ENCODE assay signal across 14 mouse cellular contexts in the genomic region with DNA sequence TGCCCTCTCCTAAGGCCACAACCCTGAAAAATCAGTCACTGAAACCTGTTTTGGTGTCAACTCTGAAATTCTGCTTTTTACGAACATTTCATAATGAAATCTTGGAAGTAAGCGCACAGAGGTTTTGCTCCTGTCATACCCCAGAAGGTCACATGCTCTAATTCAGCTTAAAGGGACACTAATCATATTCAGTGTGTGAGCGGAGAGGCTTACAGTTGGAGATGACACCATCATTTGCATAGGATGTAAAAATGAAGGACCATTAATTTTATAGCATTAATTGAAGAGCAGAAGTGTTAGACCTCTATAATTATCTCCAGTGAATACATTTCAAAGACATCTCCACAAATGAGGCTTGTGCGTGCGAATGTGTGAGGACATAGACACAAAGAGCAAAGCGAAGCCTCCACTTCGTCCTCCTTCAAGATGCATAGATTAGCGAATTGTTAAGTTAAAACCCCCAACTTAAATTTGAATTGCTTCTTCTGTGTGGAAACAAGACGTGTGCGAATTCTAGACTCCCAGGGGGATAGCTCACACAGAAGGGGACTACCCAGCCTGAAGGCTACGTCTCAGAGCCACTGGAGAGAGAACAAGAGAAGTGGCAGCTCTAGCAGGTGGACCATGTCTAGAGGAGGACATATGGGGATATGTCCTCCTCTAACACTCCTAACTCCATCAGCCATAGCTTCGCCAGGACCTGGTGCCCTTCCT.
"Had no signal": no experiment of that assay in that cellular context is flagged by ENCODE, and none has a peak within 500 bp of the region (broad histone marks: within the 10 kb centered on the region; RNA-seq: fewer than 3 reads in every experiment).

No protein-coding gene starts in this region.

- H3K27me3 ChIP-seq: liver, embryonic 15.5 days had no signal

- ATAC-seq: lung, postnatal 0 days; midbrain, embryonic 16.5 days had no signal

- H3K4me1 ChIP-seq: liver, embryonic 15.5 days had no signal

- H3K9me3 ChIP-seq: limb, embryonic 13.5 days; liver, embryonic 15.5 days had no signal

- H3K4me3 ChIP-seq: layer of hippocampus, adult 2 months; limb, embryonic 13.5 days; liver, embryonic 15.5 days had no signal

- H3K36me3 ChIP-seq: limb, embryonic 13.5 days; liver, embryonic 15.5 days had no signal

- H3K27ac ChIP-seq: kidney, postnatal 0 days; layer of hippocampus, adult 2 months; limb, embryonic 13.5 days; liver, embryonic 15.5 days had no signal

- H3K9ac ChIP-seq: limb, embryonic 13.5 days; liver, embryonic 15.5 days had no signal

- H3K4me2 ChIP-seq: limb, embryonic 13.5 days; liver, embryonic 15.5 days had no signal

- DNase-seq: kidney, adult 9 months; kidney, postnatal 4 days; left cerebral cortex, postnatal 4 days; lung, adult 2 months; lung, postnatal 36 days; right cerebral cortex, adult 18-20 months; right cerebral cortex, postnatal 25 days; thymus, postnatal 4 days had no signal
